Mouse (Mus musculus): ENCODE data around the gene Usp7.

- TF ChIP-seq GATA1 (IDR thresholded peaks at IDR 0.05; ENCODE audit: low read length) (no peak), TAL1 (IDR thresholded peaks at IDR 0.05; ENCODE audit: low read length) (no peak)
Observed at GRCm38 (mm10) chr16:8827366-8827765, 35.3 kb upstream of the Usp7 start.
